Mouse (Mus musculus) cerebellum, adult 2 months (tissue): Measurements from ENCODE around the gene Pik3cg.

Experiments
- CTCF ChIP-seq: fragments of 200-500 bp; IDR thresholded peaks from 2 replicates; pipeline ENCODE4 v1.5.1; 2011; ENCODE audit warnings: low read depth, mild to moderate bottlenecking, control low read depth, low read length, moderate library complexity, borderline replicate concordance; ENCODE audit not compliant: insufficient read depth
- POLR2A ChIP-seq: fragments of 200-500 bp; IDR thresholded peaks from 2 replicates; pipeline ENCODE4 v1.6.1; 2011; ENCODE audit warnings: low read length, control low read depth, borderline replicate concordance; ENCODE audit not compliant: insufficient read depth

GRCm38 (mm10) chr12:32195000-32195399, 13.5 kb downstream of the Pik3cg start:
- no peak for TF ChIP-seq CTCF
- TF ChIP-seq POLR2A: no peak
